Mouse (Mus musculus) lung, postnatal 4 days (tissue): Measurements from ENCODE around the gene Mmp1b.
"Not testable (repeated sequence)": the region's sequence is repeated elsewhere in the genome, so short reads cannot be mapped to it uniquely, and the experiment has no call there.

Experiments used
- DNase-seq, 2 experiments: peaks; one replicate each; pipeline ENCODE4 v3.0.0; 2021

The Mmp1b gene

DNA sequence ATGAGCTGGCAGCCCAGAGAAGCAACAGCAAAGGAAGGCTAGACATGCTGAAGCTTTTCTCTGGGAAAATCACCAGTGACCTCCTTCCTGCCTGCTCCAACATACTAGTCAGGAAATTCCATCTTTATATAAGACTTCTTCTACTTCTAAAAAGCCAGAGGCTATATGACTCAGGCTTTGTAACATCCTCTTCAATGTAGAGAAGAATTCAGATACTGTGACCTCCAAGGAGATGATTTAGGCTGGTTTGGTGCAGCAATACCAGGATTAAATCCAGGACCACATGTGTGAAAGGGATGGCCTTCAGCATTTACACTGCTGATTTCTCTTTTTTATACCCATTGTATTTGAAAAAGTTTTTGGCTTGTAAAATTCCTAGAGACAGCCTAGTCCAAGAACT lies at the start of gene Mmp1b:
Gene Mmp1b (minus strand): TSS at position 101 of the 400 bp plus-strand sequence.
- DNase-seq: no peak

DNA sequence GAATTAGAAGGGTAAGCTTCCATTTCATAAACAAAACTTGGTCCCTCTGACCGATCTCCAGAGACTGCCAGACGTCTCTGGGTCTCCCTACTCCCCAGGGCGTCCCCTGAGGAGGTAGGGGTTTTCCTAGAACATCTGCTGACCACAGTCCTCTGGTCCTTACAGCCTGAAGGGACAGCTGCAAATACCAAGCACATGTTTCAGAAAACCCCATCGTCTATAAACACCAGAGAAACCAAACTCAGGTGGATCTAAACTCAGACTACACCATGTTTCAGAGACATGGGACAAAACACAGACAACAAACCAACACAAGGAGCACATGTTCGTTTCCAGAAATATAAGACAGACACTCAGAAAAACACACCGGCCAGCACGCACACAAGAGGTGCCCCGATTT lies 8.7 kb upstream of the Mmp1b start:
- not testable (repeated sequence) for DNase-seq

DNA sequence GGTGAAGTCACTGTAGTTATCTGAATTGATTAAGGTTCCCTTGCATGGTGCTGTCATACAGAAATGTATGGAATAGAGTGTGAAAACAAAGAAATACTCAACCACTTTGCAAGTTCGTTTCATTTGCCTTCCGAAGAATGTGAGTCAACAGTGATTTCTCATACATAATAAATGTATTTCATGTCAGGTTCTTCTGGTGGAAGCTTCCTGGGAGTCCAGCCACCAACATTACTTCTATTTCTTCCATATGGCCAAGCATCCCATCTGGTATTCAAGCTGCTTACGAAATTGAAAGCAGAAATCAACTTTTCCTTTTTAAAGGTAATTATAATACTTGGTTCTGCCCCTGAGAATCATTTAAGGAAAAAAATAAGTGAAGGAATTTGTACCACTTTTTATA lies 33.3 kb downstream of the Mmp1b start:
- DNase-seq: no peak

- no peak for DNase-seq
Measured at GRCm38 (mm10) chr9:7345513-7345912, 42.3 kb downstream of the Mmp1b start.

DNA sequence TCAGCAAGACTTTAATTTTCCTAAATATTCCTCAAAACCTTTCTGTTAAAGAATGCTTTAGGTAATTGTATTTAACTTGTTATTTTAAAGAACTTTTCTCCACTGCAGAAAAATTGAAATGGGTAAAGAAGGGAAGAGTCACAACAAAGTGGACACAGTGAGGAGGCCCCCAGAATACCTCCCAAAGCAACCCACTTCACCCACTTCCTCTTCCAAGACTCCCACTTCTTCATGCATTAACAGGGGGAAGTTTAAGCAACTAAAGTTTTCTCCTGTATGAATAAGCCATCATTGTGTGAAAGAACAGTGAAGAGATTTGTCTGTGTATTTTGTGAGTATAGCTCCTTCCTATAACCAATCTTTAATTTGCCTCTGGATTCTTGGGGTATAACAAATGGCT lies 43.7 kb downstream of the Mmp1b start, which contains the start of gene Mmp12:
Gene Mmp12 (plus strand): TSS at position 275 of the 400 bp plus-strand sequence.
- no peak for DNase-seq

DNA sequence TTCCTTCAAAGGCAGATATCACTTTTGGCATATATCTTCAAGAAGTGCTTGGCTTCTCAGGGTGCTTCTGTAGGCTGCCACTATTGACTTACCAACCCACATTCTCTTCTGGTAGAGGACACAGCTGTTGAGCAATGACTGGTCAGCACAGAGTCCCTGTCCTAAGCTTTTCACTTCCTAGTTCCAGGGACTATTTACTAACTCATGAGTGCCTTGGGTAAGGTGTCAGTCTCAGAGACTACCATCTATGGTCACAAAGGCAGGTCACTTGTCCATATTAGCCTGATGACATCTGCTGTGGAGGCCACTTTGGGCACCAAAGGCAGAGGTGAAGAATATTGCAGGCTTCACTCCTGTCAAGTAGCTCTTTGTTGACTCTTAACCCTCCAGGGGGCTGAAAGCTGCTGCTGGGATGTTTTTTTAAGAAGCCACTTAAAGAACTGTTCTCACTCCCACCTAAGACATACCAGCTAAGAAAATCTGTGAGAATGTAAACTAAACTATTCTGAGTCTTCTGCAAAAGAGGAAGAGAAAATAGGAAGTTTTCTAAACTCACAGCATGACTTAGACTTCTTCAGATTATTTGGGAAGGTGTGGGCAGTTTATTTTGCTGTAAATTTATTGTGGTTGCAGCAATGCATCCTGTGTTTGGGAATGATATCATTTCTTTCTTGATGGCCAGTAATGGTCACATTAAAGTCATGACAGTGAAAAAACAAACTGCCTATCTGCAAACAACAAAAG lies 50.9 kb downstream of the Mmp1b start:
- peak in 1 of 2 experiments; percentile 7 for DNase-seq

DNA sequence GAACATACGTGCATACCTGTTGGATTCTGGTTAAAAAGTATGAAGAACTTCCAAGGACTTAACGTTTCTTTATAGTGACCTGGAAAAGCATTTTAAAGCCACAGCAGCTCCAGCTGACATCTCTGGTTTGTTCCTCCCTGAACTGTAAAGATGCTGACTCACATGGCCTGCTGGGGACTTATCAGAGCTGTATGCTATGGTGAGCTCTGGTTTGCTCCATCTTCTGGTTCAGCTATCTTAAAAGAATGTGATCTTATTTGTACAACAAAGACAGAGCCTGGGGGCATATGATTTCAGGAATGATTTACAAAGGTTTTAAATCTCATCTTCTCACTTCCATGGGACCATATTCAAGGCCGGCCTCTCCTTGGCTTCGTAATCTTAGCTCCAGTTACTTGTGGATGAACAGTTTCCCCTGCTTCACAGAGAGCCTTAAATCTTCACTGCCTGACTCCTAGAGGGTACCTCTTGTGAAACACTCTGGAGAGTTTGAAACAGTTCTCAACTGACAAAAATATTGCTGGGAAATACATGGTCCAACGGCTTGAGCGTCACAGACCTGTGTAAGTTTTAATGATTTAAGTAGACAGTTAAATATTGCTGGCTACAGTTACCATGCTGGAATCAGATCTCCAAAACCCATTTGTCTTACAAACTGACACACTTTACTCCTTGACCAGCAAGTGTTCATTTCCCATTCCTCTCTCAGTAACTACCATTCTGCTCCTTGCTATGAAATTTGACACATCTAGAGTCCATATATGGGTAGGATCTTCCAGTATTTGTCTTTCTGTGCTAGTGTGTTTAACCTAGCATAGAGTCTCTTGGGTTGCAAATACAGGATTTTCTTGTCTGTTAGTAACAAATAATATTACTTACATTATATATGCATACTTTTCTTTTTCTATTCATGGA lies 51.8 kb downstream of the Mmp1b start:
- no peak for DNase-seq

DNA sequence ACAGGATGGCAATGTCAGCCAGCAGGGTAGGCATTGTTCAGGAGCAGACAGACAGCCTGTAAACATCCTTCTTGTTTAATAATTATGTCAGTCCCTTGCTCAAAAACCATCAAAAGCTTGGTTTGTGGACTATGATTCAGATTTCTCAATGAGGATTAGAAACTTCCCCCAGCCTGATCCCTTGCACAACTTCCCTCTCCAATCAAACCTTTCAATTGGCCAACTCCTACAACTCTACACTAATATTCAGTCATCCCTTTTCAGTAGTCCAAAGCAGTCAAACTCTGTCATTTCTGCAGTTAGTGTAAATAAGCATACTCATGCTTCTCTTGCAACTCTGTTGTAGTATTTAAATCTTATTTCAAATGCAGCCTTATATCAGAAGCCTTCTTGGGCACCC lies 56.0 kb downstream of the Mmp1b start:
- DNase-seq: no peak
